Mouse (Mus musculus) midbrain, embryonic 15.5 days (tissue): Measurements from ENCODE around the gene Rsph6a. TPM values are rescaled to one million over a fixed set of nuclear protein-coding genes. Genes with fewer than 3 reads are reported as not detected.

Source experiments
- ATAC-seq: fragments of 200-750 bp; cut with Nextera tagmentation; replicated peaks from 2 replicates; pipeline ENCODE4 v1.8.0; 2017; ENCODE audit warnings: moderate TSS enrichment
- H3K27ac ChIP-seq: fragments of 300-500 bp; sonication (generic); 2 replicates; pipeline ENCODE4 v1.5.1; 2015; ENCODE audit warnings: mild to moderate bottlenecking, inconsistent platforms
- H3K27me3 ChIP-seq: fragments of 300-500 bp; sonication (generic); replicated peaks from 2 replicates; pipeline ENCODE4 v1.6.1; 2015; ENCODE audit warnings: inconsistent platforms
- H3K36me3 ChIP-seq: fragments of 300-500 bp; sonication (generic); replicated peaks from 2 replicates; pipeline ENCODE4 v1.6.1; 2015; ENCODE audit warnings: inconsistent platforms
- H3K4me1 ChIP-seq: fragments of 300-500 bp; sonication (generic); 2 replicates; pipeline ENCODE4 v1.6.1; 2015; ENCODE audit warnings: inconsistent platforms
- H3K4me2 ChIP-seq: fragments of 300-500 bp; sonication (generic); 2 replicates; pipeline ENCODE4 v1.6.1; 2015; ENCODE audit warnings: inconsistent platforms, mild to moderate bottlenecking, moderate library complexity
- H3K4me3 ChIP-seq: fragments of 300-500 bp; sonication (generic); 2 replicates; pipeline ENCODE4 v1.5.1; 2015; ENCODE audit warnings: mild to moderate bottlenecking, inconsistent platforms
- H3K9ac ChIP-seq: fragments of 300-500 bp; sonication (generic); 2 replicates; pipeline ENCODE4 v1.6.1; 2015; ENCODE audit warnings: mild to moderate bottlenecking, inconsistent platforms
- H3K9me3 ChIP-seq: fragments of 300-500 bp; sonication (generic); 2 replicates; pipeline ENCODE4 v1.6.1; 2016; ENCODE audit warnings: inconsistent platforms
- whole genome bisulfite sequencing: fragments of 180-500 bp; shearing (Covaris S2); methylation state at CpG from one replicate; pipeline ENCODE4 v1.1.7; 2015; ENCODE audit warnings: mixed read lengths; 5-methylcytosine and 5-hydroxymethylcytosine counted together
- microRNA-seq: library from miRNA; unstranded; fragments of <30 nt; microRNA quantifications from one replicate; pipeline ENCODE4, GENCODE M21; 2016
- polyA plus RNA-seq: library from polyadenylated mRNA; unstranded; fragments of >200 nt; fragmentation: Nextera tagmentation; extraction: Ambion mirVana; gene quantifications from 2 replicates; pipeline ENCODE4 v1.2.1, GENCODE M21; 2015

The Rsph6a gene
- polyA plus RNA-seq, 1 experiment from 2014 or later, result 0.15 TPM

DNA sequence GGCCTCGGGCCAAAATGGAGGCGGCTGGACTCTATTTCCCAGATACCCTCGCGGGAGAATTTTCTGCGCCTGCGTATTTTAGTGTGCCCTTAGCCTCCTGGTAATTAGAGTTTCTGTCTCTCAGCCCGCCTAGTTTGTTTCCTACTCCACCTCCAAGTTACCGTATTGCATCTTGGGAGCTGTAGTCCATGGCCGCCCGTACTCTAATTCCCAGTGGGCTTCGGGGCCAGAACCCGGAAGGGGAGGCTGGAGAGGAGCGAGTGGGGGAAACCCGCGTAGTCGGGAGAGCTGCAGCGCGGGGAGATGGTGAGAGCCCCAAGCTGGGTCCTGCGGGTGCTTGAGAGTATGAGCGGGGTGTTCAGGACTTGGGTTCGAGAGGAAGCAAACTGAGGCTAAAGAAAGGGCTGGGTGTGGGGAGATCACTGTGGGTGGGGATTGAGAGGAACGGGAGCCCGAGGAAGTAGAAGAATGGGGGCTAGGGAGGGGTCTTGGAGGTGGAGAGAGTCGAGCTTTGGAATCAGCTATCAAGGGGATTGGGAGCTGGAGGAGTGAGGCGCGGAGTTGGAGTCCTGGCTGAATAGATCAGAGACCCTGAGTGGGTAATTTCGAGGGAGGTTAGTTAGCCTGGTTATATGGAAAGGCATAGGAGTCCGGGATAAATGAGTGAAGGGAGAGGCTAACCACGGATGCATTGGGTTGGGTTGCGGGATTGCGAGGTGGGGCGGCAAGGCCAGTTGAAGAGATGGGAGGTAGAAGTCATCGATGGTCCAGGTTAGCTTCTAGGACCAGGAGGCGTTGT is 65.3 kb downstream of the Rsph6a start, which contains the start of gene Fbxo46:
Gene Fbxo46, plus strand, starts transcription at position 229 of the 799 bp plus-strand sequence.
- Histone ChIP-seq H3K9me3 (no peaks in the 10 kb centered on the region), H3K27ac (peak within 1 kb of the TSS; percentile 70), H3K9ac (peak within 1 kb of the TSS; percentile 69), H3K4me3 (peak within 1 kb of the TSS; percentile 72), H3K4me2 (peak within 1 kb of the TSS; percentile 68), H3K4me1 (peaks cover 28% of the 10 kb centered on the region), H3K27me3 (no peaks in the 10 kb centered on the region), H3K36me3 (no peaks in the 10 kb centered on the region)
- 3% methylated on average over 34 of the region's 34 CpGs for whole genome bisulfite sequencing
- peak; percentile 93 for ATAC-seq

DNA sequence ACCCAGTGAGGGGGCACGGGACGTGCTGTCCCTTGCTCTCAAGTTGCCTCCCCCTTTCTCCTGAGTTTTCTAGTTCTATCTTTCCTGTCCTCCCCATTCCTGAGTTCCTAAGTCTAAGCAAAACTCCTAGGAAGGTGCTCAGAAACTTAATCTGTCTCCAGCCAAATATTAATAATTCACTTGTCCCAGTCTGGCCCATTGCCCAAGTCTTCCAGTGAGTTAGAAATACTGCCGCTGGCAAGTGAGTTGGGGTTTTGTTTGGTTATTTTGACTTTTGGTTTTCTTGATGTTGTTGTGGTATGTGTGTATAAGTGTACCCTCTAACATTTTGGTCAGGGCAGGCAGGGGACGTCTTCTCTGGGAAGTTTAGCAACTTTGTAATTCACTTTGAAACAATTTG is 67.2 kb downstream of the Rsph6a start:
- Histone ChIP-seq H3K36me3 (no peaks in the 10 kb centered on the region), H3K9me3 (no peaks in the 10 kb centered on the region), H3K27me3 (no peaks in the 10 kb centered on the region), H3K9ac (no peak overlapping the region), H3K4me2 (no peak overlapping the region), H3K4me1 (peaks cover 28% of the 10 kb centered on the region), H3K4me3 (no peak overlapping the region), H3K27ac (no peak overlapping the region)
- whole genome bisulfite sequencing, result 96% methylated on average over 4 of the region's 4 CpGs
- no peak for ATAC-seq

Small RNA genes within 50 kb of the gene (microRNA-seq; reads per million reads assigned to microRNA genes)
- 0.74 reads per million for gene Mir3100

Other genes starting within 250 kb of the Rsph6a start
- gene Psg17, start 233.1 kb upstream of the Rsph6a start, polyA plus RNA-seq, result not detected in 2 replicates
- 0.73 and 0.85 TPM in 2 replicates for gene Mill2, start 214.7 kb upstream of the Rsph6a start, polyA plus RNA-seq
- gene Pglyrp1, start 183.4 kb upstream of the Rsph6a start, polyA plus RNA-seq, result 27.0 and 27.3 TPM in 2 replicates
- 24.6 and 25.8 TPM in 2 replicates for gene Ccdc61, start 144.3 kb upstream of the Rsph6a start, polyA plus RNA-seq
- gene Nova2, start 128.8 kb upstream of the Rsph6a start, polyA plus RNA-seq, result 15.2 and 15.9 TPM in 2 replicates
- gene Nanos2, start 67.3 kb upstream of the Rsph6a start, polyA plus RNA-seq, result 0.80 and 1.0 TPM in 2 replicates
- 5.8 and 6.2 TPM in 2 replicates for gene Mypop, start 63.4 kb upstream of the Rsph6a start, polyA plus RNA-seq
- gene Irf2bp1, start 50.6 kb upstream of the Rsph6a start, polyA plus RNA-seq, result 33.4 and 40.2 TPM in 2 replicates
- not detected in 2 replicates for gene Foxa3, start 31.2 kb upstream of the Rsph6a start, polyA plus RNA-seq
- gene Sympk, start 30.3 kb upstream of the Rsph6a start, polyA plus RNA-seq, result 30.6 and 32.7 TPM in 2 replicates
- 34.2 and 40.9 TPM in 2 replicates for gene Dmwd, start 21.5 kb downstream of the Rsph6a start, polyA plus RNA-seq
- gene Dmpk, start 29.2 kb downstream of the Rsph6a start, polyA plus RNA-seq, result 10.8 and 13.9 TPM in 2 replicates
- 2.1 and 2.2 TPM in 2 replicates for gene Six5, start 39.9 kb downstream of the Rsph6a start, polyA plus RNA-seq
- 6.9 and 7.3 TPM in 2 replicates for gene Gm4969, start 63.7 kb downstream of the Rsph6a start, polyA plus RNA-seq
- gene Fbxo46, start 65.2 kb downstream of the Rsph6a start, polyA plus RNA-seq, result 21.1 and 21.4 TPM in 2 replicates
- gene Qpctl, start 94.6 kb downstream of the Rsph6a start, polyA plus RNA-seq, result 26.4 and 27.0 TPM in 2 replicates
- gene Snrpd2, start 95.0 kb downstream of the Rsph6a start, polyA plus RNA-seq, result 109 and 112 TPM in 2 replicates
- gene Gipr, start 111.4 kb downstream of the Rsph6a start, polyA plus RNA-seq, result 3.5 and 4.3 TPM in 2 replicates
- gene Eml2, start 121.7 kb downstream of the Rsph6a start, polyA plus RNA-seq, result 8.9 and 10.8 TPM in 2 replicates
- 3.5 and 4.0 TPM in 2 replicates for gene Gpr4, start 157.8 kb downstream of the Rsph6a start, polyA plus RNA-seq
- gene Opa3, start 173.6 kb downstream of the Rsph6a start, polyA plus RNA-seq, result 37.9 and 41.1 TPM in 2 replicates
- 35.9 and 37.4 TPM in 2 replicates for gene Vasp, start 217.1 kb downstream of the Rsph6a start, polyA plus RNA-seq
- 1.1 and 1.7 TPM in 2 replicates for gene Ppm1n, start 225.4 kb downstream of the Rsph6a start, polyA plus RNA-seq
- gene Rtn2, start 227.9 kb downstream of the Rsph6a start, polyA plus RNA-seq, result 112 and 121 TPM in 2 replicates